Mouse (Mus musculus): Measurements from ENCODE around the gene B3glct. TPM values are rescaled to one million over a fixed set of nuclear protein-coding genes. Genes with fewer than 3 reads are reported as not detected.
A peak's percentile ranks its signal among the peaks of the same experiment; 100 is the strongest.

The B3glct gene
- polyA plus RNA-seq, 1 experiment from 2014 or later = 6.2 TPM

DNA sequence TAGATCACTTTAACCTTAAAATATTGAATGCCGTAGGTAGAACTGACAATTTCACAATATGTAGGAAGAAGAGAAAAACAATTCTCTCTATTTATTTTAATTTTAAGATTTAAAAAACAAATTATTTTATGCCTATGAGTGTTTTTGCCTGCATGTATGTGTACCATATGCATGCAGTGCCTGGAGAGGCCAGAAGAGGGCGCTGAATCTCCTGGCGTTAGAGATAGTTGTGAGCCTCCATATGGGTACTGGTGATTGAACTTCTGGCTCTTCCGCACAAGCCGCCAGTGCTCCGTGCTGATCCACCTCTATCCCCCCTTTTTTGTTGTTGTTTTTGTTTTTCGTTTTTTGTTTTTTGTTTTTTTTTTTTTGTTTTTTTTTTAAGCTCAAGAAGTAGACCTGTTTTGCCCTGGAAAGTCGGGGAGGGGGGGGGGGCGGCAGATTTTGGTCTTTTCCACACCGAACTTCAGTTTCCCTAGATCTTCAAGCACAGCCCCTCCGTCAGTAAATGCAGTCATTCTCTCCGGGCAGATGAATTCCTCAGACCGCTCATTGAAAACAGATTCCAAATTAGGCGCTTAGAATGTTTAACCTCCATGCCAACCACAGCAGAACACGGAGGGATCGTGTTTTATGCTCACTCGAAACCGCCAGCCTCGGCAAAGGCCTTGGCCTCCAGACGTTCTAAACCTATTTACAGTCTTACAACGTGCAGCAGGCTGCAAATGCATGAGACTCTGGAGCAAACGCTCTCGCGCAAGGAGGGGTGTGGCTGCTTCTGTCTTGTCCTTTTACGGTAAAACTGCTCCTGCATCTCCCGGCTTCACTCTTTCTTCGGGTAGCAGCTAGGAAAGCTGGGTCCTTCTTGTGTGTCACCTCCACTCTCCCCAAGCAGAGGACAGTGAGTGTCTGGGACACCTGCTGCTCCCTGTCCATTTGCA, 70.9 kb downstream of the B3glct start:
- DNase-seq (ENCODE audit: low spot score) = no peak

DNA sequence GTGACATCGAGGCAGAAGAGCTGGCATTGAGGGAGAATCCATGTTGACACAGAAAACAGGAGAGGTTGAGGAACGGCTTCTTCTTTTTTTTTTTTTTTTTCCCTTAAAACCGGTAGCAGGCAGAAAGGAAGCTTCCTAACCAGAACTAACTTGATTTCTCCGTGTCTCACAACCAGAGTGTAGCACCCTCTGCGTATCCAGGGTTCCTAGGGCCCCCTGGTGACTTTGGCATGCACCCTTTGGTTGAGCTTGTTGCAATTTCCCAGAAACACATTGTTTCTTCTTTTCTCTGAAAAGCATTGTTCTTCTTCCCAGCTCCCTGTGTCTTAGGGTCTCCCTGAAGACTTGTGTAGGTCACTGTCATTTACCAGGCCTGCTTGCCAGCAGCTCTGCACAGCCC, 73.8 kb downstream of the B3glct start:
- no peak for DNase-seq (ENCODE audit: low spot score)

DNA sequence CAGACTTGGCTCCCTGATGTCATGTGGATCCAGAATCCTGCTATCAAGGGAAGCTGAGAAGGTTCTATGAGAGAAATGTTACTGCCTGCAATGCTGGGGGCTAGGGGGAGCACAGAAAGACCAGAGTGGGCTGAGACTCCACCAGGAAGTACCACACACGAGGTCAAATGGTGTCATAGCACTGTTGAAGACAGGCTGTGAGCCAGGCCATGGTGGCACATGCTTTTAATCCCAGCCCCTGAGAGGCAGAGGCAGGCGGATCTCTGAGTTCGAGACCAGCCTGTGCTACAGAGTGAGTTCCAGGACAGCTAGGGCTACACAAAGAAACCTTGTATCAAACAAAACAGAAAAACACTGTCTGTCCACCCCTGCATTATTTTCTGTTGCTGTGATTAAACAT, 75.0 kb downstream of the B3glct start:
- DNase-seq (ENCODE audit: low spot score) = no peak

DNA sequence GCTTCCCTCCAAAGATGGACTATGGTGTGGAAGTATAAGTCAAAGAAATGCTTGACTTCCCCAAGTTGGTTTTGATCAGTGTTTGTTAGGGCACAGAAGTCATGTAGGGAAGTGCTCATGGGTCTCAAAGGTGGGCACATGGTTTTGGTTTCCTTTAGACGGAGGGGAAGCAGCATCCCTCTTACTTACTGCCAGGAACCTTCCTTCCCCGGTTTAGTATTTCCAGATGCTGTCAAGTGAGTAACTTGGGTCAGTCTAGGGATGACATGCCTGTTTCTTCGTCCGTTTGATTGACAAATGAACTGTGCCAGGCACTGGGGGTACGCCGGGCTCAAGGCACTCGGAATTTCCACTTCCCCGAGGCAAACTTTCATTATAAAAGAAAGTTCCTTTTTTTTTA, 89.1 kb downstream of the B3glct start:
- DNase-seq (ENCODE audit: low spot score) = no peak

DNA sequence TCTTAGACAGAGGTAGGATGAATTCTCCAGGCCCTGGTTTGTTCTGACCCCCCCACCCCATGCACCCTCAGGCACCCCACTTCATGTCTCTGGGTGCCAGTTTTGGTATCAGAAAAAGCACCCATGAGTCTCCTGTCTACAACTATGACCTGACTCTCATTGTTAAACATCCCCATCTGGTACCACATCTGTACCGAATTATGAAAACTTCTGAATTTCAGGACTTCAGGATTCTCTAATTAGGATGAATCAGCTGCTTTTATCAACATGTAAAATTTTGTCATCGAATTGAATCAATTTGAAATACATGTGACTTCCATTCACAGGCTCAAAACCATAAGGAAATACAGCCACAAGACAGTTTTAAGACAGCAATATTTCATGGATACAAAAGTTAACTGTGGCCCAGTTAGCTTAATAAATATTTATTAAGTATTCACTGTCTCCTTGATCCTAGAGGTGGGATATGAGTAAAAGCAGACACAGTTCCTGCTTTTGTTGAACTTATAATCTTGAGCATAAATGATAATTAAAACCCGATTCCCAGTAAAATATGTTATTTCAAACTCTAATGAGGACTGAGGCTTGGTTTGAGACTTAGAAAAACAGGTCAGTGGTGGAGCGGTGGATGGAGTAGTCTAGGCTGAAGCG, 89.7 kb downstream of the B3glct start:
- no peak for DNase-seq (ENCODE audit: low spot score)

DNA sequence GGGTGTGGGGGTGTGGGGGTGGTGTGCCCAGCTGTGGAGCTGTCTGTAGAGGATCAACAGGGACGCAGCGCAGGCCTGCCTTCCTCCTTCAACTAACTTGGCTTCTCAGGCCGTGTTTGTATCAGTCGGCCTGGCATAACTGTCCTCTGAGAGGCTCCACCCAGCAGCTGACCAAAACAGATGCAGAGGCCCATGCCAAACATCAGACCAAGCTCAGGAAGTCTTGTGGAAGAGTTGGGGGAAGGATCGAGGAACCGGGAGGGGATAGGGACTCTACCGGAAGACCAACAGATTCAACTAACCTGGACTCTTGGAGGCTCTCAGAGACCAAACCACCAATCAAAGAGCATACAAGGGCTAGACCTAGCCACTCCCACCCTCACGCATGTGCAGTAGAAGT, 91.6 kb downstream of the B3glct start:
- DNase-seq (ENCODE audit: low spot score) = no peak

DNA sequence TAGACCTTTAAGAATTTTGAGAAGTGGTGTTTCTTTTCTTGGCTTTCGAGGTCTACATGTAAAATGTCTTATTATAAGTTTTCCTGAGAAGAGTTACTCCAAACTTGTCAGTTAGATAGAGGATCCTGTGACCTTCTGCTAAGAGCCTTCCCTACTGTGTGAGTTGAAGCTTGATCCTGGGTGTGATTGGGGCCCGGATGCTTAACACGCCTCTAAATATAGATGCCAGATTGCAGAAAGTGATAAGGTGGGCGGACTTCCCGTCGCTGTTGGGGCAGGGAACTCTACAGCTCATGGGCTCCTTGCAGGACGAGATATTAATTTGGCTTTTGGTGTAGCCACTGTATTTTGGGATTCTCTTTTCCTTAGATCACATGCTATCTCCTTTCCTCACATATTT, 98.0 kb downstream of the B3glct start:
- peak; percentile 32 for DNase-seq (ENCODE audit: low spot score)

DNA sequence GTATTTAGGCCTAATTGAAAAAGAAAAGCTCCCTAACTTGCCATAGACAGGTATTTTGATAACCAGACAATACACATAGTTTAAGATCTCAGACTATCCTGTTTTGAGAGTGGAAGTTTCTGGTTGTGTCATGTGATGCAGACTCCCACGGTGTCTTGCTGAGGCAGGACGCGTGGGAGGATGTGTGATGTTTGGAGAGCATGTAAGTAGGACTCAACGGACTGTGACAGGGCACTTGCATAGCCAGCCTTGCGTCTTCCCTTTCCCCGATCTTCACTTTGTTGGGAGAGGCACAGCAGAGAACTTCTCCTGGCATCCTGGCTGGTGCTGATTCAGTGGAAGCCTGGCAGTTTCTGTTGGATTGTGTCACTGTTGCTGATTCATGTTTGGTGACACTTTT, 101.7 kb downstream of the B3glct start:
- no peak for DNase-seq (ENCODE audit: low spot score)

DNA sequence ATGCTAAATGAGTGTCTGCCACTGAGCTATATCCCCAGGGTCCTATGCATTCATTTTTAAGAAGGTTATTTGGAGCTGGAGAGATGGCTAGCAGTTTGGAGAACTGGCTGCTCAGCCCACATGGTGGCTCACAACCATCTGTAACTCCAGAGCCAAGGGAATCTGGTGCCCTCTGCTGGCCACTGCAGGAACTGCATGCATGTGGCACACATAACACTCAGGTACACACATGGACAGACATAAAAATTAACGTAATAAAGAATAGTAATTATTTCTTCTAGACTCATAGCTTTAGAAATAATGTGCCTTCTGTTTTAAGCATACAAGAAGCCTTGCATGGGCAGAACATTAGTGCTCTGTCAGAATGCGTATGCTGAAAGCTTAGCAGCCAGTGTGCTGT, 102.4 kb downstream of the B3glct start:
- DNase-seq (ENCODE audit: low spot score) = peak; percentile 21

DNA sequence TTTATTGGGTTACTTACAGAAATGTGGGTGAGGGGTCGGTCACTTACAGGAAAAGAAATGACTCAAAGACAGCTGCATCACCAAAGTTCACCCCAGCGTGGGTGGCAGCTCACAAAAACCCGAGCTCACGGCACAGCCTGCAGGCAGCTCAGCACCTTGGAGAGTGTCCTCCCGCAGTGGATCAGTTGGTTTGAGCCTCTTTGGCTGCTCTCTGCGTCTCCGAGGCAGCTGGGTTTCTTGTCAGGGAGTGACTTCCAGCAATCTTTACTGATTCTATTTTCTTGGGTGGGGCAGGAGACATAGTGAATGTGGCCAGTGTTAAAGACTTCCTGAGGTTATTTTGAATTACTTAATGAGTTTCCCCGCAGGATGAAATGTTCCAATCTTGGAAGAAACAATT, 112.1 kb downstream of the B3glct start:
- no peak for DNase-seq (ENCODE audit: low spot score)

DNA sequence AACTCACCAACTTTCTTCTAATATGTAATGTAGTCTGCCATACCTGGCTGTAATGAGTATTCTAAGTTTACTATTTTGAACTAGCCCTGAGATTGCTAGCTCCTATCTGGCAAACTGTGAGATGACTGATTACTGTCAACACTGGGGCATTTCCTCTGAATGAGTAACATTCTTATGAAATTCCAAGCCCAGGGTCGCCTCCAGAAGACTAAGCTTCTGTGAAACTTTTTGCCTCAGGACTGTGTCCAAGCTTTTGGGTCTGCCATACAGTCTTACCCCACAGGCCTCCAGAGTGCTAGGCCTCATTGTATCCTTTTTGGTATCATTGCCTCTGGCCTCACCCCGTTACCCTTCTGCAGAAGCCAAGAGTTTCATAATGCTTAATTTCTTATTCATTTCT, 132.0 kb downstream of the B3glct start:
- DNase-seq (ENCODE audit: low spot score) = no peak

DNA sequence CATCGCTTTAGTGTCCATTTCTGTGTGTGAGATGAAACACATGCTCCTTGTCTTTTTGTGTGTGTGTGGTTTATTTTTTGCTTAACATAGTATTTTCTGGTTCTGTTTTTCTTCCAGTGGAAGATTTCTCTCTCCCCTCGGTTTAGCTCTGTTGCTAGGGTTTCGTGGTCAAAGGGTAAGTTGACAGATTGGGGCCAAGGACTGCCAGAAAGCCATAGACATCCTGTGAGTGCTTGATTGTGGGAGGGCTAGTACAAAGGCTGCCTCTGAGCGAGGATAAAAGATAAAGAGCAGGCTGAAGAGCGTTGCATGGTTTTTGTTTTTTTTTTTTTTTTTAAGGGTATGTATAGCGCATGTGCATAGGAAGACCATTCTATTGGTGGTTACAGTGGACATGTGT, 133.8 kb downstream of the B3glct start:
- DNase-seq (ENCODE audit: low spot score) = no peak

Other genes with a start within 250 kb of the B3glct start
- gene Tex26, start 238.6 kb upstream of the B3glct start, polyA plus RNA-seq (2015; fragmentation: Nextera tagmentation; extraction: Ambion mirVana) = 0.44 and 0.91 TPM in 2 replicates
- gene Wdr95, start 149.6 kb upstream of the B3glct start, polyA plus RNA-seq (2015; fragmentation: Nextera tagmentation; extraction: Ambion mirVana) = 0.07 and 0.31 TPM in 2 replicates
- 19.1 and 27.7 TPM in 2 replicates for gene Hsph1, start 41.9 kb upstream of the B3glct start, polyA plus RNA-seq (2015; fragmentation: Nextera tagmentation; extraction: Ambion mirVana)